Mouse (Mus musculus) ES-E14 (cell line): ENCODE results near the gene Add2. TPM values are rescaled to one million over a fixed set of nuclear protein-coding genes. Genes with fewer than 3 reads are reported as not detected.

Experiments
- DNase-seq: peaks from one replicate; pipeline ENCODE4 v3.0.0-alpha.2; 2013; ENCODE audit warnings: low read depth, low spot score
- H3K27ac ChIP-seq: 2 replicates; pipeline ENCODE4 v1.5.1; 2012; ENCODE audit warnings: low read depth, mild to moderate bottlenecking, low read length, moderate library complexity, mixed read lengths; ENCODE audit not compliant: poor library complexity, insufficient read depth, severe bottlenecking
- H3K36me3 ChIP-seq: 2 replicates; pipeline ENCODE4 v1.6.1; 2012; ENCODE audit warnings: mild to moderate bottlenecking, low read length, moderate library complexity, mixed read lengths; ENCODE audit not compliant: control insufficient read depth, poor library complexity, insufficient read depth, severe bottlenecking
- H3K4me1 ChIP-seq, 2 experiments: fragments of 150-350 bp in 1 of 2; sonication (generic) in 1 of 2; 2 replicates each; pipeline ENCODE4 v1.6.1; 2012; ENCODE audit warnings: low read length in 2 of 2, mild to moderate bottlenecking in 1 of 2, mixed read lengths in 1 of 2; ENCODE audit not compliant: control insufficient read depth in 2 of 2, insufficient read depth in 2 of 2, poor library complexity in 1 of 2
- H3K4me3 ChIP-seq, 2 experiments: fragments of 150-350 bp in 1 of 2; sonication (generic) in 1 of 2; 2 replicates each; pipeline ENCODE4 v1.5.1; 2012; ENCODE audit warnings: low read length in 2 of 2, low read depth in 1 of 2, mild to moderate bottlenecking in 1 of 2, mixed read lengths in 1 of 2; ENCODE audit not compliant: insufficient read depth in 1 of 2, poor library complexity in 1 of 2, severe bottlenecking in 1 of 2
- H3K9ac ChIP-seq: 2 replicates; pipeline ENCODE4 v1.6.1; 2012; ENCODE audit warnings: low read depth, mild to moderate bottlenecking, low read length, mixed read lengths; ENCODE audit not compliant: poor library complexity, insufficient read depth, severe bottlenecking
- H3K9me3 ChIP-seq: fragments of 150-350 bp; sonication (generic); 2 replicates; pipeline ENCODE4 v1.6.1; 2012; ENCODE audit warnings: low read depth, mild to moderate bottlenecking, low read length; ENCODE audit not compliant: control insufficient read depth, insufficient read depth
- CHD2 ChIP-seq: IDR thresholded peaks from 2 replicates; pipeline ENCODE4 v1.6.1; 2014; ENCODE audit warnings: mild to moderate bottlenecking, low read depth, low read length, inconsistent platforms
- HCFC1 ChIP-seq: IDR thresholded peaks from 2 replicates; pipeline ENCODE4 v1.6.1; 2012; ENCODE audit warnings: low read length, inconsistent platforms, borderline replicate concordance; ENCODE audit not compliant: insufficient read depth
- MAFK ChIP-seq: IDR thresholded peaks from 2 replicates; pipeline ENCODE4 v1.6.1; 2014; ENCODE audit warnings: mild to moderate bottlenecking, low read depth, low read length, inconsistent platforms; ENCODE audit not compliant: insufficient read depth
- ZC3H11A ChIP-seq: IDR thresholded peaks from 2 replicates; pipeline ENCODE4 v1.6.1; 2012; ENCODE audit warnings: low read depth, mild to moderate bottlenecking, inconsistent platforms, low read length, borderline replicate concordance
- ZNF384 ChIP-seq: IDR thresholded peaks from 2 replicates; pipeline ENCODE4 v1.6.1; 2012; ENCODE audit warnings: low read depth, low read length, inconsistent platforms
- in situ Hi-C, 2 experiments: fragments of 600-800 bp; cut with MboI; formaldehyde crosslinking; loops; one replicate each; pipeline ENCODE4 v1.15.1; 2025; ENCODE audit warnings: low sequenced_read_pairs in 2 of 2, inconsistent platforms in 1 of 2; ENCODE audit not compliant: unreplicated experiment in 2 of 2
- total RNA-seq: library from RNA; depleted of rRNA; stranded (reverse); fragments of 300-350 nt; gene quantifications from 2 replicates; pipeline ENCODE4 v1.2.3, GENCODE M21; 2012

The Add2 gene
- total RNA-seq, 1 experiment, result 2.5 TPM

DNA sequence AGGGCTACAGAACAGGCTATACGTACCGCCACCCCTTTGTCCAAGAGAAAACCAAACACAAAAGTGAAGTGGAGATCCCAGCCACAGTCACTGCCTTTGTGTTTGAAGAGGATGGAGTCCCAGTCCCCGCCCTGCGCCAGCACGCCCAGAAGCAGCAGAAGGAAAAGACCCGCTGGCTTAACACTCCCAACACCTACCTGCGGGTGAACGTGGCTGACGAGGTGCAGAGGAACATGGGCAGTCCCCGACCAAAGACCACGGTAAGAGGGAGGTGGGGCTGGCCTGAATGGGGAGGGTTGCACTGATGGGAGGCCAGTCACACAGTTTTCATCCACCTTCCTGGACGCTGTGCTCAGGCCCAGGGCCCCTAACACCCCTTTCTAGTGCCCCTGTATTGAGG, 77.6 kb downstream of the Add2 start:
- Histone ChIP-seq H3K27ac (no peak overlapping the region), H3K4me3 (no peak overlapping the region), H3K4me1 (peaks cover 0 to 3% of the 10 kb centered on the region in 2 experiments; a peak in 1 of 4 replicates), H3K9me3 (no peaks in the 10 kb centered on the region), H3K36me3 (no peaks in the 10 kb centered on the region), H3K9ac (no peak overlapping the region)
- DNase-seq, result no peak
- TF ChIP-seq CHD2, result no peak
- no peak for TF ChIP-seq ZNF384
- TF ChIP-seq HCFC1, result no peak
- no peak for TF ChIP-seq ZC3H11A
- TF ChIP-seq MAFK, result no peak
- in situ Hi-C loops, result no loop called here

DNA sequence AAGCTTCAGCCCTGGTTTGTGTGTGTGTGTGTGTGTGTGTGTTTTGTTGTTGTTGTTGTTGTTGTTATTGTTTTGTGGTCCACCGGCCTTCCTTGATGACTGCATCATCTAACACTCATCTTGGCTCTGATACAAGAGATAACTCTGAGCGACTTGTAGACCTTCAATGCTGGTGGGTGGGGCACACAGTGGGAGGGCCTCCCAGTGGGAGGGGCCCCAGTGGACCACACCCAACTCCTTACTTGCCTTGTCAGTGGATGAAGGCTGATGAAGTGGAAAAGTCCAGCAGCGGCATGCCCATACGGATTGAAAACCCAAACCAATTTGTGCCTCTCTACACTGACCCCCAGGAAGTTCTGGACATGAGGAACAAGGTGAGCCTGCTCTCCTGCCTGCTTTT, 78.6 kb downstream of the Add2 start:
- in situ Hi-C loops, result no loop called here
- no peak for DNase-seq
- Histone ChIP-seq H3K9me3 (no peaks in the 10 kb centered on the region), H3K4me3 (no peak overlapping the region), H3K27ac (no peak overlapping the region), H3K4me1 (peaks cover 0 to 3% of the 10 kb centered on the region in 2 experiments; a peak in 1 of 4 replicates), H3K9ac (no peak overlapping the region), H3K36me3 (no peaks in the 10 kb centered on the region)
- no peak for TF ChIP-seq MAFK
- no peak for TF ChIP-seq ZNF384
- TF ChIP-seq HCFC1, result no peak
- no peak for TF ChIP-seq CHD2

DNA sequence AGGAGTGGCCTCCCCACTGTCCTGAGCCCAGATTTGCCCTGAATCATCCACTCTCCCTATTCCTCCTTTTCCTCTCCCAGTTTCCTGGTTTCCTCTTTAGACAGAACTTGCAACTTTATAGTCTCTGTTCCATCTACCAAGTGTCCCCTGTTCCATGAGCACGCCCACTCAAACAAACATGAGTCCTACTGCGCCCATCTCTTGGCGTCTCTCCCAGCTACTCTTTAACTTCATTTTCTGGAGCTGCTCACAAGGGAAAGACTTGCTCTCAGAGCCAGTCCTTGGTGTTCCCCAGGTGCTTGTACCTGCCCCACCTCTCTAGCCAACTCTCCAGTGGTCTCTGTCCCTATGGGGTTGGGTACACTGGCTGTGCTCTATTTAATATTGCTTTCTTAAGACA, 87.4 kb downstream of the Add2 start:
- TF ChIP-seq CHD2, result no peak
- TF ChIP-seq ZC3H11A, result no peak
- TF ChIP-seq HCFC1, result no peak
- TF ChIP-seq ZNF384, result no peak
- no peak for TF ChIP-seq MAFK
- Histone ChIP-seq H3K4me3 (no peak overlapping the region), H3K4me1 (no peaks in the 10 kb centered on the region), H3K9me3 (no peaks in the 10 kb centered on the region), H3K36me3 (no peaks in the 10 kb centered on the region), H3K9ac (no peak overlapping the region), H3K27ac (no peak overlapping the region)
- DNase-seq, result no peak
- in situ Hi-C loops, result no loop called here

DNA sequence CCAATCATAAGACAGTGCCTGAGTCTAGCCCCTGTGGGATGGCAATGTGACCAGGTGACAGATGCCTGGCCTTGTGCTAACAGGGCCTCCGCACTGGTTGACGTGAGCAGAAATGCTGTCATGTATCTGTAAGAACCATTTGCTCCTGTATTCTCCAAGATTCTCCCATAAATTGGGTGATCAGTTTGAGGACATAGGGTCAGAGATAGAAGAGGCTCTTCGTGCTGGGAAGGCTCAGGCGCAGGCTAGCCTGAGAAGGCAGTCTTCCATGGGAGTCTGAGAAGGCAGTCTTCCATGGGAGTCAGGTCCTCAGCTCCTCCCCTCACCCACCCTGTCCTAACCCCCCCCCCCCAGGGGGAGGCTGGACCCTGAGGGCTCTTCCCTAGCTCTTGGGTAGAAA, 94.6 kb downstream of the Add2 start:
- H3K36me3 ChIP-seq, result no peaks in the 10 kb centered on the region
- in situ Hi-C loops, result no loop called here
- no peak for TF ChIP-seq ZNF384
- TF ChIP-seq ZC3H11A, result no peak
- no peak for TF ChIP-seq HCFC1
- no peak for TF ChIP-seq CHD2

DNA sequence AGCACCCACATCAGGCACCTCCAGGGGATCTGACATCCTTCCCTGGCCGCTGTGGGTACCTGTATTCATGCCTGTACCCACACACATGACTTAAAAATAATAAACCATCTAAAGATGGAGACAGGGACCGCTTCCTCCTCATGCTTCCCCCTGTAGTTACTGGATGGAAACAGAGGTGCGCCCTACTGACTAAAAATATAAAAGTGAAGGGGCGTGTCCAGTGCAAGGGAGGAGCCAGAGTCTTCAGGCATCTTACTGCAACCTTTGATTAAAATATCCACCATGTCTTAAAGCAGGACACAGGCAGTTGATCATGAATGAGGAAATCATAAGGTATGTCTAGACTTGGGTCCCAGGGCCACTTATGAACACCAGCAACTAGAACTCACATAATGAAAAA, 97.3 kb downstream of the Add2 start:
- in situ Hi-C loops, result loop anchor here in 1 of 2 experiments (25.0 kb wide), 1 partner anchor 237 kb away; the partner anchor contains the start of genes Fam136a and Snrpg
- no peak for DNase-seq

More for the DNA sequence above, 94.6 kb downstream of the Add2 start:
- H3K27ac ChIP-seq, result no peak overlapping the region
- H3K4me3 ChIP-seq, result no peak overlapping the region
- no peaks in the 10 kb centered on the region for H3K9me3 ChIP-seq
- DNase-seq, result no peak
- H3K9ac ChIP-seq, result no peak overlapping the region
- no peaks in the 10 kb centered on the region for H3K4me1 ChIP-seq

More for the DNA sequence above, 97.3 kb downstream of the Add2 start:
- Histone ChIP-seq H3K27ac (no peak overlapping the region), H3K9ac (no peak overlapping the region), H3K4me3 (no peak overlapping the region), H3K36me3 (no peaks in the 10 kb centered on the region), H3K9me3 (no peaks in the 10 kb centered on the region), H3K4me1 (peaks cover 0 to 3% of the 10 kb centered on the region in 2 experiments; a peak in 1 of 4 replicates)
- no peak for TF ChIP-seq MAFK
- no peak for TF ChIP-seq HCFC1
- TF ChIP-seq CHD2, result no peak
- TF ChIP-seq ZNF384, result no peak
- TF ChIP-seq ZC3H11A, result no peak
